Mouse (Mus musculus) myocyte (in vitro differentiated cells): ENCODE measurements around the gene Psmb7. TPM values are rescaled to one million over a fixed set of nuclear protein-coding genes. Genes with fewer than 3 reads are reported as not detected.
A peak's percentile ranks its signal among the peaks of the same experiment; 100 is the strongest.

Experiments used
- H3K27me3 ChIP-seq: one replicate; pipeline ENCODE4 v1.6.1; 2011; ENCODE audit not compliant: control insufficient read depth, insufficient read depth, insufficient read length
- H3K36me3 ChIP-seq: one replicate; pipeline ENCODE4 v1.6.1; 2011; ENCODE audit not compliant: control insufficient read depth, insufficient read depth
- H3K4me2 ChIP-seq: one replicate; pipeline ENCODE4 v1.6.1; 2011; ENCODE audit warnings: low read depth, control low read depth
- H3K4me3 ChIP-seq: one replicate; pipeline ENCODE4 v1.5.1; 2011; ENCODE audit warnings: mild to moderate bottlenecking, control low read depth, moderate library complexity
- H3K79me2 ChIP-seq: one replicate; pipeline ENCODE4 v1.6.1; 2011; ENCODE audit not compliant: control insufficient read depth, insufficient read depth
- H3ac ChIP-seq: one replicate; pipeline ENCODE4 v1.6.1; 2011; ENCODE audit not compliant: control insufficient read depth, insufficient read length
- CEBPB ChIP-seq: IDR thresholded peaks from 2 replicates; pipeline ENCODE4 v1.6.1; 2011; ENCODE audit warnings: mild to moderate bottlenecking, moderate library complexity; ENCODE audit not compliant: poor library complexity, insufficient read depth, severe bottlenecking
- E2F4 ChIP-seq: IDR thresholded peaks from one replicate; pipeline ENCODE4 v1.6.1; 2011; ENCODE audit warnings: mild to moderate bottlenecking, control low read depth, moderate library complexity; ENCODE audit not compliant: insufficient read depth
- MAX ChIP-seq: IDR thresholded peaks from one replicate; pipeline ENCODE4 v1.6.1; 2011; ENCODE audit warnings: low read depth, mild to moderate bottlenecking, control low read depth
- MYOD1 ChIP-seq, 3 experiments: IDR thresholded peaks; one replicate each; pipeline ENCODE4 v1.6.1; 2011; ENCODE audit warnings: control low read depth in 2 of 3, low read depth in 2 of 3, mild to moderate bottlenecking in 2 of 3, moderate library complexity in 1 of 3; ENCODE audit not compliant: insufficient read length in 2 of 3, control insufficient read depth in 1 of 3
- MYOG ChIP-seq, 3 experiments: IDR thresholded peaks; one replicate each; pipeline ENCODE4 v1.6.1; 2011; ENCODE audit warnings: control low read depth in 2 of 3, low read depth in 2 of 3, mild to moderate bottlenecking in 2 of 3; ENCODE audit not compliant: insufficient read length in 2 of 3, control insufficient read depth in 1 of 3, insufficient read depth in 1 of 3
- POLR2A ChIP-seq: IDR thresholded peaks from one replicate; pipeline ENCODE4 v1.6.1; 2011; ENCODE audit warnings: low read depth, mild to moderate bottlenecking, control low read depth, moderate library complexity; ENCODE audit not compliant: insufficient read length
- POLR2AphosphoS2 ChIP-seq: IDR thresholded peaks from one replicate; pipeline ENCODE4 v1.6.1; 2011; ENCODE audit warnings: low read depth, control low read depth; ENCODE audit not compliant: insufficient read length
- REST ChIP-seq: IDR thresholded peaks from one replicate; pipeline ENCODE4 v1.6.1; 2011; ENCODE audit warnings: mild to moderate bottlenecking, control low read depth, moderate library complexity; ENCODE audit not compliant: insufficient read depth, insufficient read length
- SRF ChIP-seq: IDR thresholded peaks from one replicate; pipeline ENCODE4 v1.6.1; 2011; ENCODE audit warnings: low read depth; ENCODE audit not compliant: control insufficient read depth, insufficient read length
- TCF12 ChIP-seq: IDR thresholded peaks from one replicate; pipeline ENCODE4 v1.6.1; 2011; ENCODE audit warnings: mild to moderate bottlenecking, control low read depth; ENCODE audit not compliant: poor library complexity, insufficient read depth, severe bottlenecking
- TCF3 ChIP-seq: IDR thresholded peaks from one replicate; pipeline ENCODE4 v1.6.1; 2011; ENCODE audit warnings: low read depth, control low read depth; ENCODE audit not compliant: insufficient read length
- USF1 ChIP-seq: IDR thresholded peaks from one replicate; pipeline ENCODE4 v1.6.1; 2011; ENCODE audit warnings: low read depth, mild to moderate bottlenecking, control low read depth, moderate library complexity
- polyA plus RNA-seq: library from polyadenylated mRNA; unstranded; fragments of >200 nt; fragmentation: generic; extraction: Trizol; gene quantifications from one replicate; pipeline ENCODE4 v1.2.1, GENCODE M21; 2012; ENCODE audit warnings: missing spikeins

Gene Psmb7
- polyA plus RNA-seq, 1 experiment = 411 TPM

- Histone ChIP-seq H3K36me3 (no peaks in the 10 kb centered on the region), H3K27me3 (no peaks in the 10 kb centered on the region), H3K79me2 (no peaks in the 10 kb centered on the region), H3K4me2 (peak overlapping the region; percentile 56), H3ac (no peak overlapping the region), H3K4me3 (no peak overlapping the region)
- no peak for TF ChIP-seq CEBPB
- no peak for TF ChIP-seq REST
- TF ChIP-seq E2F4 = no peak
- TF ChIP-seq TCF3 = no peak
- no peak for TF ChIP-seq POLR2A
- TF ChIP-seq SRF = no peak
- TF ChIP-seq MYOG (IDR thresholded peaks at IDR 0.05; ENCODE audit: control insufficient read depth in 1 of 3, insufficient read depth in 1 of 3, insufficient read length in 2 of 3, low read depth in 2 of 3) = no peak
- no peak for TF ChIP-seq TCF12
- TF ChIP-seq MAX = no peak
- TF ChIP-seq USF1 = no peak
- no peak for TF ChIP-seq MYOD1 (IDR thresholded peaks at IDR 0.05; ENCODE audit: control insufficient read depth in 1 of 3, insufficient read length in 2 of 3, low read depth in 2 of 3)
- no peak for TF ChIP-seq POLR2AphosphoS2
These were observed 9.4 kb upstream of the Psmb7 start for GRCm38 (mm10) chr2:38653293-38653619.

GRCm38 (mm10) chr2:38652565-38653292 lies 8.8 kb upstream of the Psmb7 start:
- H3K79me2 ChIP-seq = no peaks in the 10 kb centered on the region
- no peak overlapping the region for H3ac ChIP-seq
- peak overlapping the region; percentile 6 for H3K4me2 ChIP-seq
- TF ChIP-seq POLR2AphosphoS2 (no peak), SRF (no peak), MYOG (IDR thresholded peaks at IDR 0.05; ENCODE audit: control insufficient read depth in 1 of 3, insufficient read depth in 1 of 3, insufficient read length in 2 of 3, low read depth in 2 of 3) (no peak), MYOD1 (IDR thresholded peaks at IDR 0.05; ENCODE audit: control insufficient read depth in 1 of 3, insufficient read length in 2 of 3, low read depth in 2 of 3) (no peak), USF1 (no peak), REST (no peak)
- H3K27me3 ChIP-seq = no peaks in the 10 kb centered on the region
- H3K4me3 ChIP-seq = no peak overlapping the region
- no peaks in the 10 kb centered on the region for H3K36me3 ChIP-seq

GRCm38 (mm10) chr2:38652098-38652497 lies 8.2 kb upstream of the Psmb7 start:
- H3K4me2 ChIP-seq = no peak overlapping the region
- H3ac ChIP-seq = no peak overlapping the region
- no peaks in the 10 kb centered on the region for H3K27me3 ChIP-seq
- no peak overlapping the region for H3K4me3 ChIP-seq
- TF ChIP-seq SRF = no peak
- TF ChIP-seq REST = no peak
- TF ChIP-seq CEBPB = no peak
- no peak for TF ChIP-seq MYOG (IDR thresholded peaks at IDR 0.05; ENCODE audit: control insufficient read depth in 1 of 3, insufficient read depth in 1 of 3, insufficient read length in 2 of 3, low read depth in 2 of 3)
- TF ChIP-seq POLR2A = no peak
- TF ChIP-seq E2F4 = no peak
- TF ChIP-seq TCF3 = no peak
- no peak for TF ChIP-seq POLR2AphosphoS2
- no peak for TF ChIP-seq MYOD1 (IDR thresholded peaks at IDR 0.05; ENCODE audit: control insufficient read depth in 1 of 3, insufficient read length in 2 of 3, low read depth in 2 of 3)
- TF ChIP-seq TCF12 = no peak
- TF ChIP-seq MAX = no peak
- no peak for TF ChIP-seq USF1
- no peaks in the 10 kb centered on the region for H3K36me3 ChIP-seq
- H3K79me2 ChIP-seq = no peaks in the 10 kb centered on the region

- Histone ChIP-seq H3K27me3 (no peaks in the 10 kb centered on the region), H3ac (no peak overlapping the region), H3K36me3 (no peaks in the 10 kb centered on the region), H3K4me3 (no peak overlapping the region), H3K79me2 (no peaks in the 10 kb centered on the region), H3K4me2 (no peak overlapping the region)
- TF ChIP-seq MAX (no peak), USF1 (no peak), POLR2A (no peak), CEBPB (no peak), SRF (no peak), MYOG (IDR thresholded peaks at IDR 0.05; ENCODE audit: control insufficient read depth in 1 of 3, insufficient read depth in 1 of 3, insufficient read length in 2 of 3, low read depth in 2 of 3) (no peak), E2F4 (no peak)
These were observed 6.5 kb upstream of the Psmb7 start for GRCm38 (mm10) chr2:38650340-38650739.

GRCm38 (mm10) chr2:38647661-38648060 lies 3.8 kb upstream of the Psmb7 start:
- Histone ChIP-seq H3K4me2 (no peak overlapping the region), H3K36me3 (no peaks in the 10 kb centered on the region), H3K4me3 (no peak overlapping the region), H3ac (no peak overlapping the region), H3K27me3 (no peaks in the 10 kb centered on the region), H3K79me2 (peaks cover 9% of the 10 kb centered on the region)
- TF ChIP-seq USF1 (no peak), CEBPB (no peak), SRF (no peak), MYOD1 (IDR thresholded peaks at IDR 0.05; ENCODE audit: control insufficient read depth in 1 of 3, insufficient read length in 2 of 3, low read depth in 2 of 3) (no peak), TCF12 (no peak), TCF3 (no peak), MAX (no peak), POLR2A (no peak), REST (no peak), E2F4 (no peak), POLR2AphosphoS2 (no peak), MYOG (IDR thresholded peaks at IDR 0.05; ENCODE audit: control insufficient read depth in 1 of 3, insufficient read depth in 1 of 3, insufficient read length in 2 of 3, low read depth in 2 of 3) (no peak)
